Mouse (Mus musculus): ENCODE measurements around the gene Osbpl10. TPM values are rescaled to one million over a fixed set of nuclear protein-coding genes. Genes with fewer than 3 reads are reported as not detected.
A peak's percentile ranks its signal among the peaks of the same experiment; 100 is the strongest.

The Osbpl10 gene
- total RNA-seq, 1 experiment from 2014 or later = 7.7 TPM

- no peak for DNase-seq
Measured at GRCm38 (mm10) chr9:115034271-115034670, 55.9 kb downstream of the Osbpl10 start.

- DNase-seq = no peak
Measured at GRCm38 (mm10) chr9:115034788-115035187, 56.4 kb downstream of the Osbpl10 start.

- DNase-seq = no peak
Measured at GRCm38 (mm10) chr9:115038215-115038614, 59.8 kb downstream of the Osbpl10 start.

GRCm38 (mm10) chr9:115038686-115039085 lies 60.3 kb downstream of the Osbpl10 start:
- no peak for DNase-seq

GRCm38 (mm10) chr9:115039245-115039644 lies 60.9 kb downstream of the Osbpl10 start:
- no peak for DNase-seq

- DNase-seq = no peak
Measured at GRCm38 (mm10) chr9:115042571-115042970, 64.2 kb downstream of the Osbpl10 start.

- no peak for DNase-seq
Measured at GRCm38 (mm10) chr9:115042971-115043706, 64.8 kb downstream of the Osbpl10 start.

- DNase-seq = no peak
Measured at GRCm38 (mm10) chr9:115043881-115044770, 65.8 kb downstream of the Osbpl10 start.

GRCm38 (mm10) chr9:115045087-115045800 lies 66.9 kb downstream of the Osbpl10 start:
- no peak for DNase-seq

GRCm38 (mm10) chr9:115046701-115047100 lies 68.3 kb downstream of the Osbpl10 start:
- DNase-seq = no peak

- DNase-seq = no peak
Measured at GRCm38 (mm10) chr9:115048340-115048739, 70.0 kb downstream of the Osbpl10 start.

GRCm38 (mm10) chr9:115048861-115049260 lies 70.5 kb downstream of the Osbpl10 start:
- no peak for DNase-seq

- peak; percentile 22 for DNase-seq
Measured at GRCm38 (mm10) chr9:115049981-115050720, 71.8 kb downstream of the Osbpl10 start.

- DNase-seq = no peak
Measured at GRCm38 (mm10) chr9:115051976-115052375, 73.6 kb downstream of the Osbpl10 start.

GRCm38 (mm10) chr9:115053779-115054178 lies 75.4 kb downstream of the Osbpl10 start:
- no peak for DNase-seq

GRCm38 (mm10) chr9:115055041-115055830 lies 76.9 kb downstream of the Osbpl10 start:
- no peak for DNase-seq

- DNase-seq = no peak
Measured at GRCm38 (mm10) chr9:115058806-115059205, 80.4 kb downstream of the Osbpl10 start.

- no peak for DNase-seq
Measured at GRCm38 (mm10) chr9:115064834-115065233, 86.5 kb downstream of the Osbpl10 start.

GRCm38 (mm10) chr9:115067071-115067470 lies 88.7 kb downstream of the Osbpl10 start:
- no peak for DNase-seq

GRCm38 (mm10) chr9:115075191-115075590 lies 96.8 kb downstream of the Osbpl10 start:
- DNase-seq = no peak

All from adrenal gland, postnatal 25 days (tissue).